Mouse (Mus musculus): ENCODE measurements around the gene Gemin7.
A peak's percentile ranks its signal among the peaks of the same experiment; 100 is the strongest.
"Not testable (repeated sequence)": the region's sequence is repeated elsewhere in the genome, so short reads cannot be mapped to it uniquely, and the experiment has no call there.

Gemin7 gene

DNA sequence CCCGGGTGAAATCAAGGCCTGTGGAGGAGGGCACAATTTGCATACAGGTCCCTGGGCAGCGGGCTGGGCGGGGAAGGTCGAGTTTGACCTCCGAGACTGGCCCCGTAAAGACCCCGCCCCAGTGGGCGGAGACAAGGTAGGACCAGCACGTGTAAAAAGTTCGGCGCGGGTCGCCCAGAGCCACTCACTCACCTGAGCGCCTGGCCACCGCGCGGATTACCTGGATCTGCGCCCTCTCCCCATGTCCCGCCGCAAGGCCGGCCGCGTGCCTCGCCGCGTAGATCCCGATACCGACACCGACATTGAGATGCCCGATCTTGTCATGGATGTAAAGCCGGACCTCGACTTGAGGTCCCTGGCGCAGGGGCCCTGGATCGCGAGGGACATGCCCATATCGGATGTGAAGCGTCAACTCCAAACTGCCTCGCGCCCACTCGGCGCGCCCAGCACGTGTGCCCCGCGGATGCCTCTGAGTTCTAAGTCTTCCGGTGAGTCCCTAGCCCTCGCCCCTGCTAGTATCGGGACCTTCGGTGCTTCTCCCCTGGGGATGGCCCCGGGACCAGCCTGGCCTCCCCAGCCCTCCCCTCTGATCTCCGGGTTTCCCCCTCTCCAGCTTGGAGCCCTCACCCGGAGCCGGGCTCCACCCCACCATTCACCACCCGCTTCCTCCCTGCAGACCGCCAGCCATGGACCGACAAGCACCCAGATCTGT, at the start of gene Gemin7, which contains the start of gene Zfp296:
Gene Gemin7, minus strand, starts transcription at position 455 of the 712 bp plus-strand sequence.
Gene Zfp296, plus strand, starts transcription at position 147 of the 712 bp plus-strand sequence.
- DNase-seq (ENCODE audit: low spot score in 2 of 2), result no peak

DNA sequence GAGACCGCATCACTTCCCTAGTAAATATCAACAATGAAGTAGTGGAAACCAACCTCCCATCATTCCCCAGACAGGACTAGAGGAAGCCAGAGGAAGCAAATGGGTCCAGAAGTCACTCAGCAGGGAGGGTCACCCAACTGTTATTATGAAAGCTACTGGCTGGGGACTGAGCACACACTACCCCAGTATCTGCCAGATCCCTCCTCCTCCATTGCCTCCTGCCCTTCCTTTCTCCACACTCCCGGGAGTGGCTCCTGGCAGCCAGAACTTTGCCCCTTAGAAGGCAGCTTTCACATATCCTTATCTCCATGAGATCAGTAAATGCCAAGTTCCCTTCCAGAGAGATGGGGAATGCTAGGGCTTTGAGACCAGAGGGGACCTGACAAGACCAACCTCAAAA, 46.0 kb upstream of the Gemin7 start:
- no peak for DNase-seq (ENCODE audit: low spot score in 2 of 2)

DNA sequence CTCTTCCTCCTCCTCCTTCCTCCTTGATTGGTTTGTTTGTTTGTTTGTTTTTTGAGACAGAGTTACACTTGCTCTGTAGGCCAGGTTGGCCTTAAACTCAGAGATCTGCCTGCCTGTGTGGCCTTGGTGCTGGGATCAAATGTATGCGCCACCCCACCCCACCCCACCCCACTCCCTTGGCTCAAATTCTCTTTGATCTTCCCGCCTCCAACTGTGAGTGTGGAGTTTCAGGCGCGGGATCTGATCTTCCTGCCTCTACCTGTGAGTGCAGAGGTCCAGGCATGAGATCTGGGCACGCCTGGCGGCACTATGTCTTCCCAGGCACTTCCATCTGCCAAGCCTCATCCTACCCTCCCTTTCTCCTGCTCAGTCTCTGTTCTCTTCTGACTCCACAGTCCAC, 44.8 kb upstream of the Gemin7 start:
- no peak for DNase-seq (ENCODE audit: low spot score in 2 of 2)

DNA sequence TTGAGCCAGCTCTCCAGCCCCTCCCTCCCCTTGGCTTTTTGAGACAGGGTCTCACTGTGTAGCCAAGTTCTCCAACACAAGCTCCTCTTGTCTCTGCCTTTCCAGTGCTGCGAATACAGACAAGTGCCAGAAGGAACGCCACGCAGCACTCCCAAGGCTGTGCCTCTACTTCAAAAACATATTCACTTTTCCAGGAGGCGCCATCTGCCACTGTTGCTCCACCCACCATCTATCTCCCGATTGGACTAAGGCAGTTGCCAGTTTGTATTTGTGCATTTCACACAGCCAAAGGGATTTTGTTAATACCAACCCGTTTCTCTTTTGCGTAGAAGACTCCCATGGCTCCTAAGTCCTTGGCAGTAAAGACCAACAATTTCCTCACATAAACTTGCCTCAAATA, 43.4 kb upstream of the Gemin7 start:
- DNase-seq (ENCODE audit: low spot score in 2 of 2), result peak in 1 of 2 experiments; percentile 33

DNA sequence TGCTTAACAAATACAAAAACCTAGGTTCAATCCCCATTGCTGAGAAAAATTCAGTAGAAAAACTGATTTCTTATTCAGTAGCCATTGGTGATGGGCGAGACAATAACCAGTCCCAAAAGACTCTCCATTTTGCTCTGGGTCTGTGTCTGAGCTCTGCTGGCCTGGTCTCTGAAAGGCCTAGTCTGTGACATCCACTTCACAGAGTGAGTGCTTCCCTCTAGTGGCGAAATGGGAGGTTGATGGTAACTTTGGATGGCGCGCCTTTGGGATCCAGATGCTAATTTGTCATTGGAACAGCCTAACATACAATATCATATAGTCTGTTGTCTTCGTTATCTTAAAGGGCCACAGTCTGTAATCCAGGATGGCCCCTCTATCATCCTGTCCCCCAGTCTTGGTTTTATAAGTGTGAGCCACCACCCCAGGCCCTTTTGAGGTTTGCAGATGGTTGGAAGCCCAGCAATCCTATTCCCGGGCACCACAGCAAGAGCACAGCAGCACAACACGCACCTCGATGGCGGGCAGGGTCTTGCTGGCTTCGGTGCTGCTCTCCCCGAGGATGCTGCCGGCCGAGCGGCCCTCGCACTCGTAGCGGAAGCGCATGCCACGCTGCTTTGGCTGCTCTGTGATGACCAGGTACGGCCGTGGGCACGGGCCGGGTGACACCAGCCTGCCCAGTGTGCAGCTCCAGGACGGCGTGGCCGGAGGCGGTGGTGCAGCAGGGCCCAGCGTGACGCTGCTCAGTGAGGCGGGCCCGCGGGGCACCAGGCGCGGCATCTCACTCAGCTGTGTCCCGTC, 41.8 kb upstream of the Gemin7 start:
- DNase-seq (ENCODE audit: low spot score in 2 of 2), result peak; percentile 47 to 66

DNA sequence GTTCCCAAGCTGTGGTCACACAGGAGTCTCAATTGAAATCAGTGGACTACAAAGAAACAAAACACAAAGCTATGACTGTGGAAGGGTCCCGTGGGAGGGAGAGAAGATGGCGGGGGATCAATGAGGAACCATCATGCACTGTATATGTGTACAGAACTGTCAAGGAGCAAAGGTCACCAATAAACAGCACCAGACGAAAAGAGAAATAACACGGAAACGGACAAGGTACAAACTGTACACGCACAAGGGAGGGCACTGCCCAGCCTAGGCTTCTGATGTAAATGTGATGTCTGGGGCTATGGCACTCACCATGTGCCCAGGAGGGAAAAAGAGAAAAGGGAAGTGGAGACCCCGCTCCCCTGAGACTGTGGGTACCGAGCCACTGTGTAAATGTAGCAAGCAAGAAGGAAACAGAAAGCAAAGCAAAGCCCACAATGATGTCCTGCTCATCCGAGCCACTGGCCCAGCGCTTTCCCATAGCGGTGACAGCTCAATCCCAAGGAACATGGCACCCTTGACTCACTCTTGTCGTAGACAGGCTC, 37.7 kb upstream of the Gemin7 start:
- DNase-seq (ENCODE audit: low spot score in 2 of 2), result no peak

DNA sequence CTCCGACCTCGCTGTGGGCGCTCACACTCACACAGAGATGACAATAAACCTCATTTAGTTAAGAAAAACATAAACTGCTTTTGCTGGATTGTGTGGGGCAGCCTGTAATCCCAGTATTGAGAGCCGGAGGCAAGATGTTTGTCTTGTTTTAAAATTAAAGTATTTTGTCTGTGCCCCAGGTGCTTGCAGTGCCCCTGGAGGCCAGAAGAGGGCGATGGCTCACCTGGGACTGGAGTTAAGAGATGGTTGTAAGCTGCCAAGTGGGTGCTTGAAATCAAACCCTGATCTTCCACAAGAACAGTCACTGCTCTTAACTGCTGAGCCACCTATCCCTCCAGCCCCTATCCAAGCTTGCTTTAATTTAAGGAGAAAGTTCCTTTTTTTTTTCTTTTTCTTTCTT, 33.6 kb upstream of the Gemin7 start:
- DNase-seq (ENCODE audit: low spot score in 2 of 2), result no peak

DNA sequence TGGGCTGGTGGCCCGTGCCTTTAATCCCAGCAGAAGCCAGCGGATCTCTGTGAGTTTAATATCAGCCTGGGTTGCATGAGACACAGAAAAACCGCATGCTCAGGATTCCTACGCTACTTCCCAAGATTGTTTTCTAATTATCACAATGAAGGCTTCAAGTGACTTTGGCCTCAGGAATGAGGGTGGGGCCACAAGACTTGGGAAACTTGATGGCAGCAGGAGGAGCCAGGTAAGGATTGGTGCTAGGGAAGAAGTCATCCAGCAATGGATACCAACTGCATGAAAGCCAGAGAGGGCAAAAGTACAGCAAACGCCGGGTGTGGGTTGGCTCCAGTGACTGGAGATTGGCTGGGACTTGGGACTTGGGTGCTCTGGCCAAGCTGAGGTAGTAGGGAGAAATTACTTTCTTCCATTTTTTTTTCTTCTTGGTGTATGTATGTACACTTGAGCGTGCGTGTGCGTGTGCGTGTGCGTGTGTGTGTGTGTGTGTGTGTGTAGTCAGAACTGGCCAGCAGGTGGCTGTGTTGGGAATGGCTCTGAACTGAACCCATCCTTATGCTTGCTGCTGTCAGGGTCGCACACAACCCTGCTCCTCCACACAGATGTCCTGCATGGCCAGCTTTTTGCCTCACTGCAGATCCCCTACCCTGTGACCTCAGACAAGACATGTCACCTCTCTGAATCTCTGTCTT, 32.4 kb upstream of the Gemin7 start:
- no peak for DNase-seq (ENCODE audit: low spot score in 2 of 2)

DNA sequence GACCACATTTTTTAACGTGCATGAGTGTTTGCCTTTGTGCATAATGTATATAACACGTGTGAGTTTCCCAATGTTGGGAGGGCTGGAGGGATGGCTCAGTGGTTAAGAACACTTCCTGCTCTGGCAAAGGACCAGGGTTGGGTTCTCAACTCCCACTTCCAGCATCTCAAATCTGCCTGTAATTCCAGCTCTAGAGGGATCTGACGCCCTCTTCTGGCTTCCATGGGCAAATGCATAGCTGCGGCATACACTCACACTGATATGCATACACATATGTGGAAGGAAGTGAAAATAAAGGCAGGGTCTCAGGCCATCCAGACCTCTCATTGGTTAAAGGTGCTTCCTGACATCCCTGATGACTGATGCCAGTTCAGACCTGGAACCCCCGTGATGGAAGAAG, 29.9 kb upstream of the Gemin7 start:
- DNase-seq (ENCODE audit: low spot score in 2 of 2), result no peak

DNA sequence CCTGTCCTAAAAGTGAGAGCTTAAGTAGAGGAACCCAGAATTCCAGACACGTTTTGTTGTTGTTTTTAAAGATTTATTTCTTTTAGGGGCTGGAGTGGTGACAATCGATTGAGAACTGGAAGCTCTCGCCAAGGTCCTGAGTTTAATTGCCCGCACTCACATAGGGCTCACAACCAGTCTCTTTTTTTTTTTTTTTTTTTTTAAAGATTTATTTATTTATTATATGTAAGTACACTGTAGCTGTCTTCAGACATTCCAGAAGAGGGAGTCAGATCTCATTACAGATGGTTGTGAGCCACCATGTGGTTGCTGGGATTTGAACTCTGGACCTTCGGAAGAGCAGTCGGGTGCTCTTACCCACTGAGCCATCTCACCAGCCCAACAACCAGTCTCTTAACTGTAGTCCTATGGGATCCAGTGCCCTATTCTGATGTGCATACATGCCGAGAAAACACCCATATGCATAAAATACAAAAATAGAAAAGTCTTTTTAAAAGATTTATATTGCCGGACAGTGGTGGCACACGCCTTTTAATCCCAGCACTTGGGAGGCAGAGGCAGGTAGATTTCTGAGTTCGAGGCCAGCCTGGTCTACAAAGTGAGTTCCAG, 27.3 kb upstream of the Gemin7 start:
- DNase-seq (ENCODE audit: low spot score in 2 of 2), result not testable (repeated sequence)

DNA sequence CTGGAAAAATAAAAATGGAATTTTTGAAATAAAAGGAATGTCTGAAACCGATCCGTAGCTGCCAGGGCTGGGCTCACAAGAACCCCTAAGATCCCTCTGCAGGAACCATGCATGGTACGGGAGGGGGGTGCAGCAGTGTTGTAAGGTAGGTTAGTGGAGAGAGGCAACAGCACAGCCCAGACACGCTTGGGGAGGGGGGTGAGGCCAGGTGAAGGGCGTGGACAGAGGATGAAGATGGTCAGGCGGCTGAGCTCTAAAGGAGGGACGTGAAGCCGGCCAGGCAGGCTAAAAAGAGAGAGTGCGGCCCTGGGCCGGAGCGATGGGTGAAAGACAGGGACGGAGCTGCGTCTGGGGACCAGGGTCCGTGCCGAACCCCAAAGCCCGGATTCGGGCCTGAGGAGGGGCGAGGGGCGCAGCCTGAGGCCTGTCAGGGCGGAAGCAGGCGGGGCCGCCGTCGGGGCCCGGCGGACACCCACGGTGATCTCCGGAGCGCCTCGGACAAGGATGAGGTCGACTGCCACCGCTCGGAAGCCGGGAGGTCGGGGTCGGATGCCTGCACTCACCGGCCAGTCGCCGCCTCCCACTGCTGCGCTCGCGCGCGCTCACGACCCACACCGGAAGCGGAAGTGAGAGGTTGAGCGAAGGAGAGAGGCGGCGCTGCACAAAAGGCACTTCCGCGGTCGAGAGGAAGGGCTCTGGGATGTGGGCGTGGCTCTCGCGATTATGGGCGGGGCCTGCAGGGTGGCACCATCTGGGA, 26.6 kb upstream of the Gemin7 start, which contains the start of gene Clasrp:
Gene Clasrp, minus strand, starts transcription at position 638 of the 757 bp plus-strand sequence.
- peak; percentile 80 to 90 for DNase-seq (ENCODE audit: low spot score in 2 of 2)

DNA sequence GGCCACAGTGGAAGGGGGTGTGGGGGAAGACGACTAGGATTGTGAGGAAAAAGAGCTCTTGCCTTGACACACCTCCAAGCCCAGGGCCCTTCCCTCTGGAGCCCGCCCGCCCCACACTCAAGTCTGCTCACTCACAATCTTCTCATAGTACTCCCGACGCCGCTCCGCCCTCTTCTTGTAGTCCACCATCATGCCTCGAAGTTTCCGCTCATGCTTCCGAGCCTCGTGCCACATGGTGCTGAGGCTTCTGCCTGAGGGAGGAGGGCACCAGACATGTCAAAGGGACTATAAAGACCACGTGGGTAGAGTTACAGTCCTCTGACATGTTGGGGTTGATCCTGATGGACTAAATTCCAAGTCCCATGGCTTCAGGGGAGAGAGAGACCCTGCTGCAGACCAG, 25.7 kb upstream of the Gemin7 start:
- DNase-seq (ENCODE audit: low spot score in 2 of 2), result no peak

DNA sequence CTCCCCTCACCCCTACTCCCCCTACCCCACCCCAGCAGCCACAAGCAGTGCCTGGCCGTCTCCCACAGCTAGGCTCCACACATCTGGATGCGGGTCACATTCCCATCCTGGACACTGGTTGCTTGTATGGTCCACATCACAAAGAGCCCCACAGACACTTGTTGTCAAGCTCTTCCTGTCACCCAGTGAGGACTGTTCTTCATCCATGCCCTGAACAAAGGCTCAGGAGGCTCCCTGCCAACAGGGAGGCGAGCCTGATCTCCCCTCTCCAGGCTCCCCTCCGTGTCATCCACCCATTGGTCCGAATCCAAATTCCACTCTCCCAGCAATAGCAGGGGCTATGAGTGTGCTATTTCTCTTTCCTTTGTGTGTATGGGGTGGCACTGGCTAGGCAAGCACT, 23.2 kb upstream of the Gemin7 start:
- no peak for DNase-seq (ENCODE audit: low spot score in 2 of 2)

DNA sequence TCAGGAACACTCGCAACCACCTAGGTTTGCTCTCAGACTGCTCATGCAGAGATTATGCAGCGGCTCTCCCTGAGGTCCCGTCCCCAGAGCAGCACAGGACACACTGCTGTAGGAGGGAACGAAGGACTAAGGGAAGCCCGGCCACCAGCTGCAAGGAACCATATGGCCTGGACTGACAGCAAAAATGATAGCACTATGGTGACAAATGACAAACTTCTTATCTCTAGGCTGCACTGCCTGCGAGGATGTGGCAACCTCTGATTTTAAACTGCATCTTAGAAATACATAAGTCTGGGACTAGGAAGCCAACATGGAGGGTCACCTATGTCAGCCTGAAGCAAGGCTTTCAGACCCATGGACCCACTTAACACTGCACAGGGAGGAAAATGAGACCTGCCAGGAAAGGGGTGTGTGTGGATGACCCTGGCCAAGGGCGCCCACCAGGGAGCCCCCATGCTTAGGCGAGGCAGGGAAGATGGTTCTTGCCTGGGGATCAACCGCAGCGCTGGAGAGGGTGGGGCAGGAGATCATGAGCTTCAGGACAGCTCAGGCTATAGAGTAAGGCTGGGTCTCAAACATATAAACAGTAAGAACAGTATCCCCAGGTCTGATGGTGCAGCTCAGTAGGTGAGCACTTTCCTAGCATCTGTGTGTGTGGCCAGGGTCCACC, 15.8 kb upstream of the Gemin7 start:
- no peak for DNase-seq (ENCODE audit: low spot score in 2 of 2)

DNA sequence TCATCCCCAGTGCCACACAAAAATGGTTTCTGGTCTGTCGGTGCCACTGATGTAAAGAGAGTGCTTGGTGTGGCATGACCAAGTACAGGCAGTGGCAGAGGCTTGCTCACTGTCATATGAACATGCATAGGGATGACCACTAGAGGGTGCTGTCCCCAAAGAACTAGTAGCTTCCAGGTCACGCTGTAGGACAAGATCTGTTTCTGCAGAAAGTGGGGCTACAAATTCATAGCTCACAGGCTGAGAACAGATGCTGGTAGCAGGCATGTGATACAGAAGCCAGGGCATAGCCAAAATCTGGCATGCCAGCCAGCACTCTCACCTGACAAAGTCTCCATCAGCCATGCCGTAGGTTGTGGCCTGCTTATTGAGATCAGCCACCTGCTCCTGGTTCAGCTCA, 12.5 kb upstream of the Gemin7 start:
- peak; percentile 47 to 60 for DNase-seq (ENCODE audit: low spot score in 2 of 2)

DNA sequence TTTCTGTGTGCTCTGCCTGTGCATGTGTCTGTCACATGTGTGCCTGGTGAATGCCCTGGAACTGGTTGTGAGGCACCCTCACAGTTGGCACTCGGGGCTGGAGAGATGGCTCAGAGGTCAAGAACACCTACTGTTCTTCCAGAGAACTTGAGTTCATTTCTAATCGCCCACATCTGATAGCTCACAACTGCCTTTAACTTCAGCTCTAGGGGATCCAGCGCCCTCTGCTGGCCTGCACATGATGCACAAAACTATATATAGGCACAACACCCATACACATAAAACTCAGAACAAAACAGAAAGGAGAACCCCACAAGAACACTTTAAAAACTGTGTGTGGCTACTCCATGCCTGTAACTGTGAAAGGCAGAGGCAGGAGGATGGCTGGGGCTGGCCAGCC, 11.8 kb upstream of the Gemin7 start:
- peak; percentile 34 to 47 for DNase-seq (ENCODE audit: low spot score in 2 of 2)

DNA sequence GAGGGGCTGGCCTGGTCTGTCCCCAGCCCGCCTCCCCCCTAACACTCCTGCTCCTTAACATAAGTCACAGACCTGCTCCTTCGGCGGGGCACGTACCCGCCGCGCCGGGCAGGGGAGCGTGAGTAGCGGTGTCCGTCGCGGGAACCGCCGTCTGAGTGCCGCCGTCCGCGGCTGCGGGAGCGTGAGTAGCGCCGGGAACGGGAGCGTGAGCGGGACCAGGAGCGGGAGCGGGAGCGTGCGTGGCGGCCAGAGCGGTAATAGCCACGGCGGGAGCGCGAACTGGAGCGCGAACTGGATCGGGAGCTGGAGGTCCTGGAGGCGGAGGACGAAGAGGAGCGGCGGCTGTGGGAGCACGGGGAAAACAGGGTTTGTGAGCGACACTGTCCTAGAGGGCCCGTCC, 8.9 kb upstream of the Gemin7 start:
- no peak for DNase-seq (ENCODE audit: low spot score in 2 of 2)

DNA sequence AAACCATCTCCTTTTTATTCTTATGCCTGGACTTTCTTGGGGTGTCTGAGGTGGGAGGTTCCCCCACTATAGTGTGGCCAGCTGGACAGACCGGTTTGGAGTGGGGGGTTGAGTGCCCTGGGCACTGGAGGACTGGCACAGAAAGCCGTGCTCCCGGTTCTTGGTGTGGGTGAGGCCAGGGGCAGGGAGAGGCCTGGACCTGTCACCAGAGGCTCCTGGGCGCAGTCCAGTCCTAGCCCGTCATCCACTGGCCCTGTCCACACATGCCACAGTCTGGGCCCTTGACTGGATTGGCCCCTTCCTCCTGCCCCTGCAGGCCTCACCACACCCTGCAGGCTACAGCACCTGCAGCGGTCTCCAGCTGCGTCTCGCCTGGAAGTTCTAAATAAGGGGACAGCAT, 3.2 kb upstream of the Gemin7 start:
- DNase-seq (ENCODE audit: low spot score in 2 of 2), result no peak

DNA sequence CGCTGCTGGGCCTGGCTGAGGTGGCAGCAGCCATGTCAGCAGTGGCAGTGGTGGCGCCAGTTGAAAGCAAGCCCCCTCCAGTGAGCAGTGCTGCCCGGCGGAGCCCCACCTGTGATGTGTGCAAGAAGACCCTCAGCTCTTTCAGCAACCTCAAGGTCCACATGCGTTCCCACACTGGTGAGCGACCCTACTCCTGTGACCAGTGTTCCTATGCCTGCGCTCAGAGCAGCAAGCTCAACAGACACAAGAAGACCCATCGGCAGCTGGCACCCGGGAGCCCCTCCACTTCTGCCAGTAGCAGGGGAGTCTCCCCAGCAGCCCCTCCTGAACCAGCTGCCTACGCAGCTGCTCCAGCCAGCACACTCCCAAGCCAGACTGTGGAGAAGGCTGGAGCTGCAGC, 2.4 kb upstream of the Gemin7 start:
- DNase-seq (ENCODE audit: low spot score in 2 of 2), result no peak

DNA sequence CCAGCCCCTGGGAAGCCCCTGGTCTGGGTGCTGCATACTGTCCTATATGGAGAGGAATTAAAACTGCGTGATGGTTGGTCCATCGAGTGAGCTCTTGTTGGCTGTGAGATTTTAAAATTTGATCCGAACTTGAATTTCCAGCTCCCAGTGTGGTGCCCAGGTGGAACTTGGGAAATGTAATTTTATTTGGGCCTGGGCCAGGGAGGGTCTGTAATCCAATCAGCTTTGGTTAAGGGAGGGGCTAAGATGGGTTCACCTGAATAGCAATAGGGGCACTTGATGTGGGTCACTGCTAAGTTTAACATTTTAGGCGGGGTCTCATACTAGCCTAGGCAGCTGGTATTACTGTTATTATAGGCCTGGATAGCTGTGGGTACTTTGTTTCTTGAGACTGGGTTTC, 1.0 kb upstream of the Gemin7 start:
- no peak for DNase-seq (ENCODE audit: low spot score in 2 of 2)

Measured in frontal cortex, postnatal 25 days (tissue).